28 mouse cellular contexts compared by ENCODE assay signal in genomic region chr10:12035159-12035558, GRCm38 (mm10).
DNase-seq lines count a peak whose midpoint lies in the region; ATAC-seq and TF ChIP-seq lines count a peak whose summit lies in the region.
"Had no signal": no experiment of that assay in that cellular context is flagged by ENCODE, and none has a peak within 500 bp of the region (broad histone marks: within the 10 kb centered on the region; RNA-seq: fewer than 3 reads in every experiment).

No protein-coding gene starts in this region.

- no peaks in the 10 kb centered on the region for H3K36me3 ChIP-seq in hindbrain, embryonic 11.5 days (ENCODE audit: control insufficient read depth, insufficient read depth, low read length)
- no peaks in the 10 kb centered on the region for H3K36me3 ChIP-seq in hindbrain, embryonic 10.5 days
- H3K36me3 ChIP-seq in ES-E14 (ENCODE audit: control insufficient read depth, insufficient read depth, low read length, poor library complexity, severe bottlenecking) = no peaks in the 10 kb centered on the region
- no peaks in the 10 kb centered on the region for H3K36me3 ChIP-seq in hindbrain, postnatal 0 days (ENCODE audit: insufficient read depth, low read length)
- H3K36me3 ChIP-seq: embryonic facial prominence, embryonic 10.5 days; heart, embryonic 12.5 days; limb, embryonic 15.5 days; midbrain, embryonic 10.5 days had no signal

- no peak overlapping the region for H3K4me3 ChIP-seq in hindbrain, embryonic 11.5 days (ENCODE audit: low read depth, low read length)
- H3K4me3 ChIP-seq in hindbrain, embryonic 10.5 days = no peak overlapping the region
- H3K4me3 ChIP-seq in ES-E14 (ENCODE audit: insufficient read depth in 1 of 2, low read depth in 1 of 2, low read length in 2 of 2, poor library complexity in 1 of 2, severe bottlenecking in 1 of 2) = no peak overlapping the region
- no peak overlapping the region for H3K4me3 ChIP-seq in hindbrain, postnatal 0 days (ENCODE audit: low read length)
- H3K4me3 ChIP-seq: embryonic facial prominence, embryonic 10.5 days; heart, embryonic 12.5 days; limb, embryonic 15.5 days; midbrain, embryonic 10.5 days had no signal

- H3K27ac ChIP-seq in hindbrain, embryonic 11.5 days (ENCODE audit: low read depth, low read length) = no peak overlapping the region
- H3K27ac ChIP-seq in hindbrain, embryonic 10.5 days = no peak overlapping the region
- H3K27ac ChIP-seq in ES-E14 (ENCODE audit: insufficient read depth, low read depth, low read length, poor library complexity, severe bottlenecking) = no peak overlapping the region
- H3K27ac ChIP-seq in hindbrain, postnatal 0 days = no peak overlapping the region
- H3K27ac ChIP-seq: embryonic facial prominence, embryonic 10.5 days; limb, embryonic 15.5 days; liver, embryonic 14.5 days; midbrain, embryonic 10.5 days had no signal

- H3K27me3 ChIP-seq in hindbrain, embryonic 11.5 days (ENCODE audit: control insufficient read depth, insufficient read depth, low read length) = no peaks in the 10 kb centered on the region
- no peaks in the 10 kb centered on the region for H3K27me3 ChIP-seq in hindbrain, embryonic 10.5 days (ENCODE audit: insufficient read depth, poor library complexity, severe bottlenecking)
- no peaks in the 10 kb centered on the region for H3K27me3 ChIP-seq in hindbrain, postnatal 0 days (ENCODE audit: insufficient read depth, low read length)
- H3K27me3 ChIP-seq: heart, embryonic 12.5 days; limb, embryonic 15.5 days had no signal

- DNase-seq in hindbrain, embryonic 11.5 days (ENCODE audit: low spot score) = peak; percentile 9
- DNase-seq in hindbrain, embryonic 10.5 days (ENCODE audit: low spot score) = no peak
- DNase-seq in ES-E14 (ENCODE audit: low read depth, low spot score) = peak; percentile 47
- DNase-seq in ZHBTc4 (ENCODE audit: low read depth, low spot score) = peak; percentile 56
- DNase-seq in hindbrain, postnatal 0 days (ENCODE audit: low spot score) = peak; percentile 2
- DNase-seq in gastrocnemius, postnatal 14 days = no peak
- no peak for DNase-seq in thymus, postnatal 14 days
- DNase-seq in heart, postnatal 36 days = no peak
- DNase-seq: adrenal gland, adult 8-10 months; B cell, adult 2 months; cerebellum, adult 2 months; cerebellum, postnatal 36 days; heart, adult 18-20 months; heart, postnatal 14 days; kidney, adult 18-20 months; kidney, postnatal 10 days; left cerebral cortex, postnatal 4 days; lung, embryonic 14.5 days; lung, postnatal 4 days; thymus, adult 18-20 months; thymus, postnatal 4 days had no signal

- H3K4me1 ChIP-seq in hindbrain, embryonic 11.5 days (replicated peaks; ENCODE audit: control insufficient read depth, insufficient read depth, low read length) = no peaks in the 10 kb centered on the region
- no peaks in the 10 kb centered on the region for H3K4me1 ChIP-seq in hindbrain, embryonic 10.5 days (replicated peaks)
- H3K4me1 ChIP-seq in ES-E14 (ENCODE audit: control insufficient read depth in 2 of 2, insufficient read depth in 2 of 2, low read length in 2 of 2, poor library complexity in 1 of 2) = no peaks in the 10 kb centered on the region
- H3K4me1 ChIP-seq in hindbrain, postnatal 0 days (ENCODE audit: insufficient read depth, low read length) = no peaks in the 10 kb centered on the region
- H3K4me1 ChIP-seq: embryonic facial prominence, embryonic 10.5 days; heart, embryonic 12.5 days; limb, embryonic 15.5 days; midbrain, embryonic 10.5 days had no signal

- intact Hi-C loops in gastrocnemius, postnatal 14 days (cut with DNase I; ENCODE audit: low total_unique reads) = no loop called here
- intact Hi-C loops in heart, postnatal 36 days (cut with DNase I) = no loop called here

- H3K9ac ChIP-seq in hindbrain, embryonic 11.5 days (ENCODE audit: low read depth, low read length) = no peak overlapping the region
- H3K9ac ChIP-seq in ES-E14 (ENCODE audit: insufficient read depth, low read depth, low read length, poor library complexity, severe bottlenecking) = no peak overlapping the region
- no peak overlapping the region for H3K9ac ChIP-seq in hindbrain, postnatal 0 days (replicated peaks; ENCODE audit: low read length)
- H3K9ac ChIP-seq: heart, embryonic 12.5 days; limb, embryonic 15.5 days; liver, embryonic 14.5 days; lung, embryonic 14.5 days had no signal

- no peaks in the 10 kb centered on the region for H3K9me3 ChIP-seq in hindbrain, embryonic 11.5 days (ENCODE audit: control insufficient read depth, low read length)
- no peaks in the 10 kb centered on the region for H3K9me3 ChIP-seq in hindbrain, embryonic 10.5 days
- H3K9me3 ChIP-seq in ES-E14 (ENCODE audit: control insufficient read depth, insufficient read depth, low read depth, low read length) = no peaks in the 10 kb centered on the region
- no peaks in the 10 kb centered on the region for H3K9me3 ChIP-seq in hindbrain, postnatal 0 days (ENCODE audit: low read length)
- H3K9me3 ChIP-seq: embryonic facial prominence, embryonic 10.5 days; heart, embryonic 12.5 days; limb, embryonic 15.5 days; midbrain, embryonic 10.5 days had no signal

- no peak for TF ChIP-seq CTCF in hindbrain, postnatal 0 days (IDR thresholded peaks at IDR 0.05; ENCODE audit: low read depth)

- H3K4me2 ChIP-seq in hindbrain, embryonic 11.5 days (replicated peaks; ENCODE audit: low read depth, low read length) = no peak overlapping the region
- H3K4me2 ChIP-seq in hindbrain, postnatal 0 days (ENCODE audit: low read depth, low read length) = no peak overlapping the region
- H3K4me2 ChIP-seq: heart, embryonic 12.5 days; limb, embryonic 15.5 days; lung, embryonic 14.5 days had no signal

- peak; percentile 38; the same call in 1 of the 2 replicates for ATAC-seq in hindbrain, embryonic 11.5 days (ENCODE audit: low FRiP score)
- ATAC-seq in hindbrain, postnatal 0 days = no peak
- ATAC-seq: activated CD4-positive, CD25-positive, alpha-beta regulatory T cell, adult 4 months; inflammation-experienced regulatory T-cells, adult 6 months had no signal

- in situ Hi-C loops in ES-E14 (cut with MboI; ENCODE audit: low sequenced_read_pairs in 2 of 2, unreplicated experiment in 2 of 2) = no loop called here

- 33% methylated on average over 1 of the region's 1 CpGs for WGBS in hindbrain, embryonic 11.5 days
- WGBS in hindbrain, embryonic 10.5 days = 41% methylated on average over 1 of the region's 1 CpGs
- WGBS in hindbrain, postnatal 0 days = 15% methylated on average over 1 of the region's 1 CpGs

TF ChIP-seq in ES-E14, 5 proteins besides CTCF, POLR2A, EP300 and RAD21:
- no peak for TF ChIP-seq ZC3H11A (IDR thresholded peaks at IDR 0.05; ENCODE audit: borderline replicate concordance, low read depth, low read length)
- no peak for TF ChIP-seq CHD2 (IDR thresholded peaks at IDR 0.05; ENCODE audit: low read depth, low read length)
- no peak for TF ChIP-seq ZNF384 (IDR thresholded peaks at IDR 0.05; ENCODE audit: low read depth, low read length)
- TF ChIP-seq HCFC1 (IDR thresholded peaks at IDR 0.05; ENCODE audit: borderline replicate concordance, insufficient read depth, low read length) = no peak
- no peak for TF ChIP-seq MAFK (IDR thresholded peaks at IDR 0.05; ENCODE audit: insufficient read depth, low read depth, low read length)

Comparison
In these comparisons a context has a peak if more than half of its experiments do, and no peak if none do; other contexts are left out.
1. DNase-seq: peak in hindbrain, embryonic 11.5 days (single experiment), ES-E14 (single experiment), ZHBTc4 (single experiment) and hindbrain, postnatal 0 days (single experiment); none in hindbrain, embryonic 10.5 days (single experiment), gastrocnemius, postnatal 14 days (single experiment), thymus, postnatal 14 days (single experiment) and heart, postnatal 36 days (0 of 2).